Mouse (Mus musculus): ENCODE results near the gene Slc25a28. TPM values are rescaled to one million over a fixed set of nuclear protein-coding genes. Genes with fewer than 3 reads are reported as not detected.

The Slc25a28 gene
- polyA plus RNA-seq, 1 experiment, result 101 TPM

- Histone ChIP-seq H3K27ac (ENCODE audit: control insufficient read depth, insufficient read depth, low read depth, low read length) (no peak overlapping the region), H3K4me3 (ENCODE audit: control insufficient read depth, low read depth, low read length) (no peak overlapping the region), H3K27me3 (ENCODE audit: control insufficient read depth, insufficient read depth, low read length) (no peaks in the 10 kb centered on the region), H3K4me1 (ENCODE audit: control insufficient read depth, insufficient read depth, low read length) (no peaks in the 10 kb centered on the region), H3K36me3 (ENCODE audit: control insufficient read depth, insufficient read depth, low read length) (no peaks in the 10 kb centered on the region)
- TF ChIP-seq POLR2A (IDR thresholded peaks at IDR 0.05; ENCODE audit: control insufficient read depth, low read depth, low read length), result no peak
- no peak for TF ChIP-seq CTCF (IDR thresholded peaks at IDR 0.05; ENCODE audit: control insufficient read depth, insufficient read depth, insufficient replicate concordance, low read depth, low read length)
Measured at GRCm38 (mm10) chr19:43695514-43695964, 20.9 kb upstream of the Slc25a28 start.

DNA sequence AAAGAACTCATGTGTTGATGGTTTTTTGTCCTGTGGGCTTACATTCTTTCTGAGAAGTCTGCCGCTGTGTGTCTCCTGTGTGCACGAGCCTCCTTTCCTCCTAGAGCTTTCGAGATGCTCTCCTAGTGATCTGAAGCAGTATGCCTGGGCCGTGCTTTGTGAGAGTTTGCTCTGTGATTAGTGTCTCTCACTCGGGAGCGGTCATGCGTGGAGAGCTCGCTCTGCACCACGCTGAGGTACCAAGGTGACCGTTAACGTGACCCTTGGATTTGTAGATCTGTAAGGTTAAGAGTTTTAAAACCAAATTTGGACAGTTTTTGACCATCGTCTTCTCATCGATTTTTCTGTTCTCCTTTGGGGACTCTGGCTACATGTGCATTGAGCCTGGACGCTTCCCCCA lies 18.1 kb upstream of the Slc25a28 start:
- no peaks in the 10 kb centered on the region for H3K36me3 ChIP-seq (ENCODE audit: control insufficient read depth, insufficient read depth, low read length)
- no peak overlapping the region for H3K4me3 ChIP-seq (ENCODE audit: control insufficient read depth, low read depth, low read length)
- H3K4me1 ChIP-seq (ENCODE audit: control insufficient read depth, insufficient read depth, low read length), result peaks cover 7% of the 10 kb centered on the region
- TF ChIP-seq CTCF (IDR thresholded peaks at IDR 0.05; ENCODE audit: control insufficient read depth, insufficient read depth, insufficient replicate concordance, low read depth, low read length), result no peak
- no peak for TF ChIP-seq POLR2A (IDR thresholded peaks at IDR 0.05; ENCODE audit: control insufficient read depth, low read depth, low read length)
- H3K27me3 ChIP-seq (ENCODE audit: control insufficient read depth, insufficient read depth, low read length), result no peaks in the 10 kb centered on the region
- H3K27ac ChIP-seq (ENCODE audit: control insufficient read depth, insufficient read depth, low read depth, low read length), result no peak overlapping the region

- H3K4me1 ChIP-seq (ENCODE audit: control insufficient read depth, insufficient read depth, low read length), result peaks cover 7% of the 10 kb centered on the region
Measured at GRCm38 (mm10) chr19:43689419-43690246, 15.0 kb upstream of the Slc25a28 start, which contains the start of gene Entpd7. Gene Entpd7 (plus strand): TSS chr19:43689672.

DNA sequence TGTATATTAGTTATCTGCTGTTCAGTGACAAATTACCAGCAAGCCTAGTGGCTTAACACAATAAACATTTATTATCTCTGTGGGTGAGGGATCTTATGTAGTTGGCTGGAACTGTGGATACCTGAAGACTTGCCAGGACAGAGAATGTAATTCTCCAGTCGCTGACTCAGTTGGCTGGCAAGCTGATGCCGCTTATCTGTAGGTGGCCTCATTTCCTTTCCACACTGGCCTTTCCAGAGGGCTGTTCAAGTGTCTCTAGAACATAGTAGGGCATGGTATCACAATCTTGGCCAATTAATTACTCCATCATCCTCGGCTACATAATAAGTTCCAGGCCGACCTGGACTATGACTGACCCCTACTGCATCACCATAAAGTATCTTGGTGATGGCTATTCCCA lies 6.9 kb upstream of the Slc25a28 start:
- Histone ChIP-seq H3K4me3 (ENCODE audit: control insufficient read depth, low read depth, low read length) (no peak overlapping the region), H3K4me1 (ENCODE audit: control insufficient read depth, insufficient read depth, low read length) (0 out of 2 replicates have a peak, but pooled peaks cover 2% of the 10 kb centered on the region), H3K36me3 (ENCODE audit: control insufficient read depth, insufficient read depth, low read length) (no peaks in the 10 kb centered on the region), H3K27ac (ENCODE audit: control insufficient read depth, insufficient read depth, low read depth, low read length) (no peak overlapping the region), H3K27me3 (ENCODE audit: control insufficient read depth, insufficient read depth, low read length) (no peaks in the 10 kb centered on the region)
- TF ChIP-seq POLR2A (IDR thresholded peaks at IDR 0.05; ENCODE audit: control insufficient read depth, low read depth, low read length) (no peak), CTCF (IDR thresholded peaks at IDR 0.05; ENCODE audit: control insufficient read depth, insufficient read depth, insufficient replicate concordance, low read depth, low read length) (no peak)

More at GRCm38 (mm10) chr19:43689419-43690246, 15.0 kb upstream of the Slc25a28 start, which contains the start of gene Entpd7:
- no peaks in the 10 kb centered on the region for H3K27me3 ChIP-seq (ENCODE audit: control insufficient read depth, insufficient read depth, low read length)
- TF ChIP-seq POLR2A (IDR thresholded peaks at IDR 0.05; ENCODE audit: control insufficient read depth, low read depth, low read length) (peak; percentile 63), CTCF (IDR thresholded peaks at IDR 0.05; ENCODE audit: control insufficient read depth, insufficient read depth, insufficient replicate concordance, low read depth, low read length) (peak; percentile 12; the same call in 1 of the 2 replicates)
- peak within 1 kb of the TSS; percentile 5; the same call in 1 of the 2 replicates for H3K27ac ChIP-seq (ENCODE audit: control insufficient read depth, insufficient read depth, low read depth, low read length)
- peak within 1 kb of the TSS; percentile 89 for H3K4me3 ChIP-seq (ENCODE audit: control insufficient read depth, low read depth, low read length)
- no peaks in the 10 kb centered on the region for H3K36me3 ChIP-seq (ENCODE audit: control insufficient read depth, insufficient read depth, low read length)

DNA sequence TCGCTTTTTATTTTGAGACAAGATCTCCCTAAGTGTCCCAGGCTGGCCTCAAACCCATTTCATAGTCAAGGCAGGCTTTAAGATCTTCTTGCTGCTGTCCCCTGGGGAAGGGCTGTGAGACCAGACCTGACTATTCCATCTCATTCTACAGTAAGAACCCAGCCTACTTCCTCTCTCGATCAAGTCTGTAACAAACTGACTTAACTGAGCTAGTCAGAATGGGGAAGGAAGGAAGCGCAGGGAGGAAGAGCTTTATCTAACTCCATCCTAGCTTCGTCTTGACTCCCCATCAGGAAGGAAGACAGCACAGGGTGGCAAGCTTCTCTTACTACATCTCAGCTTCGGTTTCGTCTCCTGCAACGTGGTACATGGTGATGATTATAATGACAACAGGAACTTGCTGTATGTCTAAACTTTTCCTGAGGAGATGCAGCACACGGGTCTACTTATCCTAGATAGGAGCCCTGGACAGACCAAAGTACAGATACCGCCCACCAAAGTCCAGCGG lies 4.8 kb upstream of the Slc25a28 start:
- Histone ChIP-seq H3K4me3 (ENCODE audit: control insufficient read depth, low read depth, low read length) (no peak overlapping the region), H3K36me3 (ENCODE audit: control insufficient read depth, insufficient read depth, low read length) (no peaks in the 10 kb centered on the region), H3K4me1 (ENCODE audit: control insufficient read depth, insufficient read depth, low read length) (peaks cover 6% of the 10 kb centered on the region; the same call in 1 of the 2 replicates), H3K27ac (ENCODE audit: control insufficient read depth, insufficient read depth, low read depth, low read length) (no peak overlapping the region), H3K27me3 (ENCODE audit: control insufficient read depth, insufficient read depth, low read length) (no peaks in the 10 kb centered on the region)
- TF ChIP-seq CTCF (IDR thresholded peaks at IDR 0.05; ENCODE audit: control insufficient read depth, insufficient read depth, insufficient replicate concordance, low read depth, low read length) (no peak), POLR2A (IDR thresholded peaks at IDR 0.05; ENCODE audit: control insufficient read depth, low read depth, low read length) (no peak)

- Histone ChIP-seq H3K4me1 (ENCODE audit: control insufficient read depth, insufficient read depth, low read length) (peaks cover 10% of the 10 kb centered on the region), H3K27me3 (ENCODE audit: control insufficient read depth, insufficient read depth, low read length) (no peaks in the 10 kb centered on the region), H3K27ac (ENCODE audit: control insufficient read depth, insufficient read depth, low read depth, low read length) (no peak overlapping the region), H3K36me3 (ENCODE audit: control insufficient read depth, insufficient read depth, low read length) (no peaks in the 10 kb centered on the region), H3K4me3 (ENCODE audit: control insufficient read depth, low read depth, low read length) (no peak overlapping the region)
- no peak for TF ChIP-seq CTCF (IDR thresholded peaks at IDR 0.05; ENCODE audit: control insufficient read depth, insufficient read depth, insufficient replicate concordance, low read depth, low read length)
- TF ChIP-seq POLR2A (IDR thresholded peaks at IDR 0.05; ENCODE audit: control insufficient read depth, low read depth, low read length), result no peak
Measured at GRCm38 (mm10) chr19:43678467-43679003, 3.9 kb upstream of the Slc25a28 start.

All from testis, adult 2 months (tissue).